Comparison of ENCODE assay signal across 10 mouse cellular contexts in the genomic region with DNA sequence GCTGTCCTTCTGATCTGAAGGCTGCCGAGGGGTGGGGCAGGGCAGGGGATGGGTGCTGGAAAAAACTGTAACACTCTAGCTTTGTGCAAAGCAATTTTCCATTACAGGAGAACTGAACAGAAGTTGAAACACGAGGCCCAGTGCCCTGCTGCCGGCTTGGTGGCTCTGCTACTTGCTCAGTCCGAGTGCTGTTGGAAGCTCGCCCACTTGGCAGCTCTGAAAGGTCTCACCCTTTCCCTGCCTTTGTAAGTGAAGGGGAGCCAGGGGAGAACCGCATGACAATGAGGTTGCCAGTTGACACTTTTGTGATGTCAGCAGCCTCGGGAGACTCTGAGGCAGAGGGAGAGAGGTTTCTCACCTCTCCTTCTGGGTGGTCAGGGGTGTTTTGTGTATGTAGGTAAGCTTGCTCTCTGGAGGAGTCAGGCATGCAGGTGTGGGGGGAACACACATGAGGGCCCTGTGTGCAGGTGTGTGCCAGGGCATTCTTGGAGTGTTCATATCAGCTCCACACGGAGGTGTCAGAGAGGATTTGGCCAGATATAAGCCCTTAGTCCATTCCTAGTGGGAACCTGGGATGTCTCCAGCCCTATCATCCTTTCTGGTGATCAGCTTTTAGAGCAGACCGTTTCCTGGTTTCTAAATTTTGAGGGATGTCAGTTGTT. TPM values are rescaled to one million over a fixed set of nuclear protein-coding genes. Genes with fewer than 3 reads are reported as not detected.
DNase-seq lines count a peak whose midpoint lies in the region; ATAC-seq lines count a peak whose summit lies in the region.
"Had no signal": no experiment of that assay in that cellular context is flagged by ENCODE, and none has a peak within 500 bp of the region (broad histone marks: within the 10 kb centered on the region; RNA-seq: fewer than 3 reads in every experiment).

Gene Lrrc52 (minus strand): TSS at position 16 of the 662 bp plus-strand sequence.

- no peaks in the 10 kb centered on the region for H3K9me3 ChIP-seq in forebrain, embryonic 15.5 days
- H3K9me3 ChIP-seq in hindbrain, embryonic 16.5 days (ENCODE audit: control insufficient read depth, low read length) = no peaks in the 10 kb centered on the region
- H3K9me3 ChIP-seq: G1E had no signal

- H3K27me3 ChIP-seq in forebrain, embryonic 15.5 days = no peaks in the 10 kb centered on the region
- H3K27me3 ChIP-seq in hindbrain, embryonic 16.5 days (replicated peaks; ENCODE audit: control insufficient read depth, insufficient read depth, low read length) = no peaks in the 10 kb centered on the region

- H3K4me1 ChIP-seq in forebrain, embryonic 15.5 days = peaks cover 9% of the 10 kb centered on the region; the same call in 1 of the 2 replicates
- H3K4me1 ChIP-seq in hindbrain, embryonic 16.5 days (ENCODE audit: control insufficient read depth, insufficient read depth, low read depth, low read length) = no peaks in the 10 kb centered on the region; the same call in 1 of the 2 replicates

- no peak within 1 kb of the TSS for H3K4me3 ChIP-seq in forebrain, embryonic 15.5 days
- H3K4me3 ChIP-seq in hindbrain, embryonic 16.5 days (ENCODE audit: low read length) = no peak within 1 kb of the TSS

- no peak within 1 kb of the TSS for H3K9ac ChIP-seq in forebrain, embryonic 15.5 days (replicated peaks)
- H3K9ac ChIP-seq in hindbrain, embryonic 16.5 days (ENCODE audit: low read depth, low read length) = no peak within 1 kb of the TSS

- WGBS in forebrain, embryonic 15.5 days = 27% methylated on average over 9 of the region's 9 CpGs
- 37% methylated on average over 9 of the region's 9 CpGs for WGBS in hindbrain, embryonic 16.5 days

- H3K36me3 ChIP-seq in forebrain, embryonic 15.5 days = no peaks in the 10 kb centered on the region
- H3K36me3 ChIP-seq in hindbrain, embryonic 16.5 days (ENCODE audit: control insufficient read depth, insufficient read depth, low read length) = no peaks in the 10 kb centered on the region
- H3K36me3 ChIP-seq: G1E had no signal

- H3K4me2 ChIP-seq in forebrain, embryonic 15.5 days (replicated peaks) = no peak within 1 kb of the TSS
- no peak within 1 kb of the TSS for H3K4me2 ChIP-seq in hindbrain, embryonic 16.5 days (ENCODE audit: low read length)

- ATAC-seq in forebrain, embryonic 15.5 days (replicated peaks) = peak; percentile 76
- ATAC-seq in hindbrain, embryonic 16.5 days = peak; percentile 87

- DNase-seq in layer of hippocampus, adult 11-12 months (ENCODE audit: low spot score) = peak; percentile 23
- no peak for DNase-seq in layer of hippocampus, adult 9-10 months (ENCODE audit: low spot score)
- DNase-seq in adrenal gland, postnatal 14 days = peak; percentile 86
- peak; percentile 70 for DNase-seq in lung, postnatal 14 days
- DNase-seq in T-cell, adult 2 months (ENCODE audit: low spot score) = no peak
- DNase-seq in thymus, postnatal 25 days = no peak

- no peak within 1 kb of the TSS for H3K27ac ChIP-seq in forebrain, embryonic 15.5 days (replicated peaks)
- H3K27ac ChIP-seq in hindbrain, embryonic 16.5 days (ENCODE audit: low read depth, low read length) = no peak within 1 kb of the TSS
- H3K27ac ChIP-seq: macrophage had no signal

RNA-seq across cellular contexts. Expression of gene Lrrc52, which starts in this region (rescaled TPM):
- 0.30 TPM in 1 of 2 replicates, not detected in the other for total RNA-seq in adrenal gland, postnatal 14 days (2021)
- polyA plus RNA-seq in forebrain, embryonic 15.5 days (2015; fragmentation: Nextera tagmentation; extraction: Ambion mirVana) = not detected in 2 replicates
- polyA plus RNA-seq in hindbrain, embryonic 16.5 days (2015; fragmentation: Nextera tagmentation; extraction: Ambion mirVana) = not detected in 2 replicates
- polyA plus RNA-seq: G1E, macrophage had no signal

Comparison
In these comparisons a context has a peak if more than half of its experiments do, and no peak if none do; other contexts are left out.
1. DNase-seq: peak in layer of hippocampus, adult 11-12 months (single experiment) and lung, postnatal 14 days (single experiment); none in layer of hippocampus, adult 9-10 months (single experiment), T-cell, adult 2 months (single experiment) and thymus, postnatal 25 days (single experiment).
2. Peak in DNase-seq in adrenal gland, postnatal 14 days; RNA of the gene not detected or under 1 TPM.
3. Peak in ATAC-seq in forebrain, embryonic 15.5 days; RNA of the gene not detected or under 1 TPM.
4. Peak in ATAC-seq in hindbrain, embryonic 16.5 days; RNA of the gene not detected or under 1 TPM.